Mouse (Mus musculus): Measurements from ENCODE around the gene Chpf.

Gene Chpf

GRCm38 (mm10) chr1:75458789-75459684, 20.1 kb downstream of the Chpf start:
- no peak for DNase-seq (ENCODE audit: low spot score in 2 of 2)

GRCm38 (mm10) chr1:75458025-75458788, 20.9 kb downstream of the Chpf start:
- DNase-seq (ENCODE audit: low spot score in 2 of 2) = no peak

GRCm38 (mm10) chr1:75457710-75458024, 21.4 kb downstream of the Chpf start:
- no peak for DNase-seq (ENCODE audit: low spot score in 2 of 2)

- no peak for DNase-seq (ENCODE audit: low spot score in 2 of 2)
These were observed 22.2 kb downstream of the Chpf start for GRCm38 (mm10) chr1:75456746-75457564.

GRCm38 (mm10) chr1:75455948-75456347, 23.2 kb downstream of the Chpf start:
- DNase-seq (ENCODE audit: low spot score in 2 of 2) = no peak

- DNase-seq (ENCODE audit: low spot score in 2 of 2) = no peak
These were observed 23.7 kb downstream of the Chpf start for GRCm38 (mm10) chr1:75455433-75455832.

GRCm38 (mm10) chr1:75451900-75452299, 27.2 kb downstream of the Chpf start:
- DNase-seq (ENCODE audit: low spot score in 2 of 2) = no peak

- no peak for DNase-seq (ENCODE audit: low spot score in 2 of 2)
These were observed 28.6 kb downstream of the Chpf start, which contains the start of gene Asic4 for GRCm38 (mm10) chr1:75450314-75451005. TSS of gene Asic4 (plus strand) at chr1:75450436.

- no peak for DNase-seq (ENCODE audit: low spot score in 2 of 2)
These were observed 29.6 kb downstream of the Chpf start for GRCm38 (mm10) chr1:75449377-75450135.

GRCm38 (mm10) chr1:75448937-75449336, 30.2 kb downstream of the Chpf start:
- no peak for DNase-seq (ENCODE audit: low spot score in 2 of 2)

GRCm38 (mm10) chr1:75448052-75448431, 31.1 kb downstream of the Chpf start:
- no peak for DNase-seq (ENCODE audit: low spot score in 2 of 2)

- DNase-seq (ENCODE audit: low spot score in 2 of 2) = no peak
These were observed 31.6 kb downstream of the Chpf start for GRCm38 (mm10) chr1:75447265-75448051.

- DNase-seq (ENCODE audit: low spot score in 2 of 2) = no peak
These were observed 32.5 kb downstream of the Chpf start for GRCm38 (mm10) chr1:75446656-75447055.

- DNase-seq (ENCODE audit: low spot score in 2 of 2) = peak; percentile 49 to 61
These were observed 33.1 kb downstream of the Chpf start for GRCm38 (mm10) chr1:75445751-75446611.

GRCm38 (mm10) chr1:75445141-75445701, 33.9 kb downstream of the Chpf start:
- DNase-seq (ENCODE audit: low spot score in 2 of 2) = no peak

GRCm38 (mm10) chr1:75444208-75444607, 34.9 kb downstream of the Chpf start:
- no peak for DNase-seq (ENCODE audit: low spot score in 2 of 2)

GRCm38 (mm10) chr1:75443247-75444024, 35.7 kb downstream of the Chpf start:
- no peak for DNase-seq (ENCODE audit: low spot score in 2 of 2)

- DNase-seq (ENCODE audit: low spot score in 2 of 2) = no peak
These were observed 36.3 kb downstream of the Chpf start for GRCm38 (mm10) chr1:75442811-75443210.
